Mouse (Mus musculus): ENCODE data around the gene Tmc5.

- TF ChIP-seq CTCF (IDR thresholded peaks at IDR 0.05; ENCODE audit: borderline replicate concordance, extremely low read depth, insufficient read depth, insufficient read length) (no peak), POLR2A (IDR thresholded peaks at IDR 0.05; ENCODE audit: borderline replicate concordance, extremely low read depth, insufficient read depth, insufficient read length, poor library complexity, severe bottlenecking) (no peak)
Observed at GRCm38 (mm10) chr7:118697168-118697567, 100.1 kb downstream of the Tmc5 start.

All from brain, embryonic 14.5 days (tissue).